Mouse (Mus musculus): ENCODE measurements around the gene Mastl.

GRCm38 (mm10) chr2:23201034-23201433 lies 45.2 kb upstream of the Mastl start:
- TF ChIP-seq HCFC1 (IDR thresholded peaks at IDR 0.05; ENCODE audit: borderline replicate concordance, insufficient read depth, low read length) (no peak), ZNF384 (IDR thresholded peaks at IDR 0.05; ENCODE audit: low read depth, low read length) (no peak), MAFK (IDR thresholded peaks at IDR 0.05; ENCODE audit: insufficient read depth, low read depth, low read length) (no peak)

All from ES-E14 (cell line).